Mouse (Mus musculus) G1E (cell line): ENCODE measurements around the gene Slit2.

Experiments
- CTCF ChIP-seq: IDR thresholded peaks from 2 replicates; pipeline ENCODE4 v1.5.1; 2012; ENCODE audit warnings: low read depth, low read length, inconsistent platforms, mixed read lengths
- GATA1 ChIP-seq: IDR thresholded peaks from 2 replicates; pipeline ENCODE4 v1.6.1; 2012; ENCODE audit warnings: borderline replicate concordance, low read length, inconsistent platforms, mixed read lengths
- GATA2 ChIP-seq: IDR thresholded peaks from 2 replicates; pipeline ENCODE4 v1.6.1; 2012; ENCODE audit warnings: low read depth, low read length, inconsistent platforms, borderline replicate concordance
- POLR2AphosphoS5 ChIP-seq: IDR thresholded peaks from 2 replicates; pipeline ENCODE4 v1.6.1; 2012; ENCODE audit warnings: low read depth, low read length, inconsistent platforms; ENCODE audit not compliant: insufficient replicate concordance
- TAL1 ChIP-seq: conservative IDR thresholded peaks from 2 replicates; pipeline ENCODE4 v1.6.1; 2012; ENCODE audit warnings: low read depth, low read length, inconsistent platforms, mixed read lengths

- TF ChIP-seq CTCF (no peak), GATA1 (no peak), POLR2AphosphoS5 (no peak), GATA2 (no peak), TAL1 (no peak)
Measured at GRCm38 (mm10) chr5:48215248-48215647, 232.3 kb downstream of the Slit2 start.
